Mouse (Mus musculus) MEL-GATA-1-ER (cell line): ENCODE measurements around the gene Ilkap.
A peak's percentile ranks its signal among the peaks of the same experiment; 100 is the strongest.

Source experiments
- DNase-seq: peaks from one replicate; pipeline ENCODE4 v3.0.0-alpha.2; 2012; ENCODE audit warnings: low read depth; ENCODE audit errors: extremely low read depth

Ilkap gene

GRCm38 (mm10) chr1:91364822-91365644, 33.6 kb downstream of the Ilkap start:
- no peak for DNase-seq

DNA sequence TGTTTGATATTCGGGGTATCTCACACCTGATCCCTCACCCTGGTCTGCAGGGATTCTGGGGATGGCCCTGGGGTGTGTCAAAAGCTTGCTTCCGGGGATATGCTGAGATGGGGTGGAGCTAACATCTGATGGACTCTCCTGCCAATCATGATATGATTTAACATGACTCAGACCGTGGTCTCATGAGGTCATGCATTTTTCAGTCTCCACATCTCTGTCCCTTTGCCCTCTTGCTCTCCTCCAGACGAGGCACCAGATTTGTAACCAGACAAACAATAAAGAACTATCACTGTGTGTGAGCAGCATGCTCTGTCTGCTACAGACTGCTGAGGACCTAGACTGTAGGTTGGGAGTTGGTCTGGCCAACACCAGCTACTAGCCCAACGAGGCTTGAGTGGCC, 36.5 kb downstream of the Ilkap start:
- DNase-seq, result no peak

- DNase-seq, result no peak
These were observed 42.5 kb downstream of the Ilkap start for GRCm38 (mm10) chr1:91356105-91356504.

DNA sequence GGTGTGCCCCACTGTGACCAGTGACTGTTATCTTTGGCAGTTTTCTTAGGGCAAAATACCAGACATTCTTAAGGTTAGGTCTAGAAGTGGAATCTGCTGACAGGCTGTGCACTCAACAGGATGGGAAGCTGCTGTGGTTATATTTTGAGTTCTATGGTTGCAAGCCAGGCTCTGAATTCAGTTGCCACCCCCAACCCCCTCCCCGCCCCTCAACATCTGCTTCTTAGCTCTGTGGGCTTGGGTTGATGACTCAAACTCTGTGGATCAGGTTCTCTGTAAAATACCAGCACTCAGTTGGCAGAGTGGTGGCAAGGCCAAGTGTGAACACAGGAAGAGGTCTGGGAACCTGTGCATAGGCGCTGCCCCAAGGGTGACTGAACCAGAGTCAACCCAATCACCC, 46.3 kb downstream of the Ilkap start:
- DNase-seq, result no peak

GRCm38 (mm10) chr1:91351249-91351648, 47.4 kb downstream of the Ilkap start:
- no peak for DNase-seq

GRCm38 (mm10) chr1:91350841-91351240, 47.8 kb downstream of the Ilkap start, which contains the start of gene Klhl30:
Gene Klhl30, plus strand, starts transcription at chr1:91351016.
- DNase-seq, result no peak

DNA sequence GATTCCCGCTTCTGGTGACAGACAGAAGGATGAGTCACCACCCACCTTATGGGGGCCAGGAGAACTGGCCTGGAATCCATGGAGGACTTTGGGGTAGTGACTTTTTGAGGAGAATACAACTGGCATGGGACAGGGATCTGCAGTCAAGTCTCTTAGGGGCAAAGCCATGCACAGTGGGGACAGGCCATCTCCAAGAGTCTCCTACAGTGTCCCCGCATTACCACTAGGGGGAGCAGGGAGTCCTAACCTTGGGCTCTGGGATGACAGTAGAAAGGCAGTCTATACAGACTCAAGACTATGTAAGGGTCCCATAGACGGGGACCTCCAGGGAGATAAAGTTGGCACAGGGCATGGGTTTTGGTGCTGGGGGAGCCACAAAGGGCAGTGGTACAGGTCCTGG, 51.7 kb downstream of the Ilkap start:
- peak; percentile 43 for DNase-seq

DNA sequence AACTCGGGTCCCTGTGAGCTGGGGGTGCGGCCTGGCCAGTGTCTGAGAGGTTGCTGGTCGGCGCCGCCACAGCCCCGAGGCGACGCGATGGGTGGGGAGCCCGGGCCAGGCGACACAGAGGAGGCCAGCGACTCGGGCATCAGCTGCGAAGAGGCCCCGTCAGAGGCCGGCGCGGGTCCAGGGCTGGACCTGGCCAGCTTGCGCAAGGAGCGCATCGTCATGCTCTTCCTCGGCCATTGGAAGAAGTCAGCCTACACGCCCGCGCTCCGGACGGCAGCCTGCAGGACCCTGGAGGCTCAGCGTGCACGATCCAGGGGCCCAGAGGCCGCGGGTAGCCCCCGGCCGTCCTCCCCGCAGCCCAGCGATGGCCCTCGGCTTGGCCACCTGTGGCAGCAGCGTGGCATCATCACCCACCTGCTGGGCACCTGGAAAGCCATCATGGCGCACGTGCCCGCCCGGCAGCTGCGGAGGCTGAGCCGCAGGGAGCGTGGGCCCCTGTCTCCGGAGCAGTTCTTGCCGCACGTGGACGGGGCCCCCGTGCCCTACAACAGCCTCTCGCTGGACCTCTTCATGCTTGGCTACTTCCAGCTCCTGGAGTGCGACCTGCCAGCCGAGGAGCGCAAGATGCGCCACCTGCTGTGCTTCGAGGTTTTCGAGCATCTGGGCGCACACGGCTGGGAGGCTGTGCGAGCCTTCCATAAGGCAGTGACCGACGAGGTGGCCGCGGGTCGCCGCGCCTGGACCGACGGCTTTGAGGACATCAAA, 53.5 kb downstream of the Ilkap start:
- DNase-seq, result no peak

DNA sequence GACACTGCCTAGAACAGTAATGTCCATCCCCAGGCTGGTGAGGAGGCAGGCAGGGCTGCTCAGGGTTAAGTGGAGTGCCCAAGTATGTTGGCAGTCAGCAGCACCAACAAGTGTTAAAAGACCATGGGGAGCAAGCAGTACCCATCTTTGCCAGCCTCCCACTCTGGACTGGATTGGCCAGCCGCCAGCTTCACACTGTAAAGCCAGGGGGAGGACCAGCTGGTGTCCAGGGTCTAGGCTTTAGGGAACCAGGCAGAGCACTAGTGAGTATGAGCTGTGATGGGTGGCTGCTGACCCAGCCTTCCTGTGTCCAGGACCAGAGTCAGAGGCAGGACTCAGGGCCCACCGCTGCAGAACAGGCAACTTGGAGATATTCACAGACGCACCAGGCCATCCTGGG, 54.6 kb downstream of the Ilkap start:
- no peak for DNase-seq

GRCm38 (mm10) chr1:91337355-91337754, 61.3 kb downstream of the Ilkap start:
- DNase-seq, result no peak

DNA sequence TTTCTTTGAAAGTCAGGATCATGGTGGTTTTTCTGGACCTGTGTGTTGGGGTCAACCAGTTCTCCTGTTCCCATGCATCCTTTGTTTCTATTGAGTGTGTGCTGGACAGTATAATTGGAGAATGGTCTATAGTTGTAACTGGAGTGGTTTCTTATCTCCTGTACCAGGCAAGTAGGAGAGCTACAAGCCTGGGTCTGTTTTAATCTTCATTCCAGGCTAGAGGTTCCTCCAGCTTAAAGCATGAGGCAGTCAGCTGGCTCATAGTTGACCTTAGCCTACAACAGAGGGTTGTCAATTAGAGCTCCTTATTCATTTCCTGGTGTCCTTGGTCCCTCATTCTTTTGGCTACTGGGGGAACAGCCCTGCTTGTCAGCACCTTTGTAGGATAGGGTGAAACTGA, 65.0 kb downstream of the Ilkap start:
- peak; percentile 42 for DNase-seq

GRCm38 (mm10) chr1:91332102-91332501, 66.5 kb downstream of the Ilkap start:
- DNase-seq, result no peak

- peak; percentile 35 for DNase-seq
These were observed 73.0 kb downstream of the Ilkap start for GRCm38 (mm10) chr1:91325488-91326042.

- DNase-seq, result no peak
These were observed 74.0 kb downstream of the Ilkap start for GRCm38 (mm10) chr1:91324646-91325045.
